Mouse (Mus musculus) ovary, postnatal 14 days (tissue): ENCODE results near the gene Tarm1.

ENCODE experiments used
- DNase-seq: peaks from one replicate; pipeline ENCODE4 v3.0.0; 2022; ENCODE audit warnings: low spot score

The Tarm1 gene

DNA sequence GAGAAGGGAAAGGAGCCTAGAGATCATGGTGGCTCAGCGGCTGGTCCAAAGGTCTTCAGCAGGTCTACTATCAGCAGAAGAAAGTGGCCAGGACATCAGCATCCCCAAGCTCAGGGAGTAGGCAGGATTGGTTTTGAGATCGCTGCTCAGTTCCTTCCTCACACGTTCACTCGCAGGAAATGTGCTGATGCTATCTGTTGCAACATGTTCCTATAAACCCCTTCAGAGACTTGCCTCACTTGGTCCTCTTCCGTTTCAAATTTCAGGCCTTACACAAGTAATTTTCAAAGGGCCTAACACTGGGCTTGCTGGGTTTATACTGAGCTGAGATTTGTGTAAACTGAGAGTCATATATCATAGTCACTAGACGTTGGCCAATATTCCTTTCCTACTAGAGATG is at the start of gene Tarm1:
Tarm1 (minus strand) TSS at position 186 of the 400 bp plus-strand sequence.
- DNase-seq: no peak

DNA sequence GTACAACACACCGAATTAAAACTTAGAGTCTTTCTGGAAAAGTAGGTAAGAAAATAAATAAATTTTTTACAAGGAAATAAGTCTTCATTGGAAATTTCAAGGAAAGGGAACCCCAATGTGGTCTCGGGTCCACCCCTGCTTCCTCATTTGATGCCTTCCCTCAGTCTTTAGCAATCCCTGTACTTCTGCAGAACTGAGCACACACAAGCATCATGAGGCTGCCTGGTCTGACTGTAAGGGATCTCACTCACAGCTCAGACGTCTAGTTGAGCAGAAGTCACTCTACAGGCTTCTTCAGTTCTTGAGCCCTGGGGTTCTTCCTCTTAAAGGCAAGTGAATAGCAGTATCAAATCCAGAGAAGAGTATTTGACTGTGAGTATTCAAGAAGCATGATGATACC is 3.5 kb upstream of the Tarm1 start:
- no peak for DNase-seq

DNA sequence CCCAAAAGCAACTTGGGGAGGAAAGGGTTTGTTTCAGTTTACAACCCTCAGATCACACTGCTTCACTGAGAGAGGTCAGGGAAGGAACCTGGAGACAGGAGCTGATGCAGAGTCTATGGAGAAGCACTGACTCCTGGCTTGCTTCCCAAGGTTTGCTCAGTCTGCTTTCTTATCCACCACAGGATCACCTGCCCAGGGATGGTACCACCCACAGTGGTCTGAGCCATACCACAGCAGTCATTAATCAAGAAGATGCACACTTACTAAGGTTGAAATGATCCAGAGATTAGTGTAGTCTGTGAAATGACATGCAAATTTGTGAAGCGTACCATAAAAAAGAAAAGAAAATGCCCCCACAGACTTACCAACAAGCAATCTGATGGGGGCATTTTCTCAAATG is 2.0 kb downstream of the Tarm1 start:
- no peak for DNase-seq

DNA sequence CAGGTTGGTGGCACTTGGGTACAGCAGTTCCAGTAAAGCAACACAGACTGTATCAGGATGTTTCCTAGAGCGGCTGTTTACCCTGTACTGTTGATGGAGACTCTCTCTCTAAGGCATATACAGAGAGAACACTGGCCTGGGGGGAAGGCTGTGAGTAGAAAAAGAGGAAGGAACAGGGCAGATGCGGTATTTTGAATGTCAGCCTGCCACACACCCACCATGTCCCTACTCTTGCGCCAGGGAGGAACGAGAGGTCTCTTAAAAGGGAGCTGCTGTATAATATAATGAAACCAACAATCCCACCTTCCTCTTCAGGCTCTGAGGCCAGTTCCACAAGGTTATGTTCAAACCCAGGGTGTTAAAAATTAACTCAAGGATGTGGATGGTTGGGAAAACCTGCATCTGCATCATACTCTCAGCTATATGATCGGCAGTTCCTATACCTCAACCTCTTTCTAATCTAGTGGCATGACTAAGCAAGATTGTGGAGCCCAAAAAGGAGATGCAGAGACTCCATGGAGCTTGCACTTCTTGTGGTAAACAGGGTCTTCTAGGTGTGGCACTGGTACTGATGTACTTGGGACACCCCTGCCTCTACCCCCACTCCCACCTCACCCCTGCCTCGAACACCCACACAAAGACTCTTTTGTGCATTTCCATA is 20.3 kb downstream of the Tarm1 start:
- no peak for DNase-seq

DNA sequence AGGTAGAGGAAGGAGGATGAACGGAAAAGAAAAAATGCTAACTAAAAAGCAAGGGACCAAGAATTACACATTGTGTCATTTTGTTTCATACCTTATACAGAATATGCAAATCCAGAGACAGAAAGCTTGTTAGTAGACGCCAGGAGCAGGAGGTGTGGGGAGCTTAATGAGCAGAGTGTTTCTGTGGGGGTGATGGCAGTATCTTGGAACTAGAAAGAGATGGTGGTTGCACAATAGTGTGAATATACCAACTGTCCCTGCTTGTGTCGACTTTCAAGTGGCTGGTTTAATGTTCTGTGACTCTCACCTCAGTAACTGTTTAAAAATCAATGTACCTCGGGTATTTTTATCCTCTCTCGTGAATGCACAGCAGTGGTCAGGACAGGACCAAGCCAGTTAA is 25.7 kb downstream of the Tarm1 start:
- DNase-seq: no peak

DNA sequence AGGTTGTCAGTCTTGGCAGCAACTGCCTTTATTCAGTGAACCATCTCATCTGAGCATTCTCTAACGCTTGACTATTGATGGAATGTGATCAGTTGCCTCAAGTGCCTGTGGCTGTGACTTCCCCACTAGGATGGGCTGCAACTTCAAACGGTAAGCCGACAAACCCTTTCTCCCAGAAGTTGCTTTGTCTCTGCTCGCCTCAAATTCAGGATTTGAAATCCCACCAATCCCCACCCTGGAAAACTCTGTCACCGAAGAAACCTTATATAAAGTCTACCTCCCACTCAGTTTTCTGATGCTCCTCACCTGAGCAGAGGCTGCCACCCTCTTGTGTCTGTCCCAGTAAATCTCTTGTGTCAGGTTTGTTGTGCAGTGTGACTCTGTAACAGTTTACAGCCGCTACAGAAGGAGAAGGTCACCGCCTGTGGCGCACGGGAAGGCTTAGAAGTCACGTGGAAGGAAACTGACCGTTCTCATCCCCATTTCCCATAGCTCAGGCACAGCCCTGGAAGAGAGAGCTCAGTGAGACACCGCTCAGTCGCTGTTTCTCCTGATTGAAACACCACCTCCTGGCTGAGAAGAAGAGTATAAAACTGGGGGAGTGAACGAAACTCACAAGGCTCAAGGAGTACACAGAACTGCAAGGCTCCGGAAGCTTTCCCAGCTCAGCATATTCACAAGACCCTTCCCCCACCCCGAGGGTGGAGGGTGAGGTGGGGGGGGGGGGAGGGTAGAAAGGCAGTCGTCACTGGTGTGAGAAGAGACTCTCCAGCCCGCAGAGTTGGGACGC is 27.9 kb downstream of the Tarm1 start:
- DNase-seq: no peak

DNA sequence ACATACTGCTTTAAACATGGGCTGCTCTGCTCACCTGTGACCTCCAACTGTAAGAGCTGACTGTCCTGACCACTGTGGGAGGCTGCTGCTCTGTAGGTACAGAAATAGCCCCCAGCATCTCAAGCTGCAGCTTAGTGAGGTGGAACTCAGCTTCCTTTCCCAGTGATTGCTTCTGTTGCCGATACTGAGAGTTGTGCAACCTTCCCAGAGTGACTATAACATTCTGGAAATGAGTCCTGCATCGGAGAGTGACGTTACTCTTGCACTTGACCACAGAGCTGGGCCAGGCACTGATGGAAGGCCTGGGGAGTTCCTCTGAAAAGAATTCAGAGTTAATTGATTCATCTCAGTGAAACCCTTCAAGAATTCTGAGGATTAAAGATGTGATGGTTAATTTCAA is 29.6 kb downstream of the Tarm1 start:
- DNase-seq: no peak

DNA sequence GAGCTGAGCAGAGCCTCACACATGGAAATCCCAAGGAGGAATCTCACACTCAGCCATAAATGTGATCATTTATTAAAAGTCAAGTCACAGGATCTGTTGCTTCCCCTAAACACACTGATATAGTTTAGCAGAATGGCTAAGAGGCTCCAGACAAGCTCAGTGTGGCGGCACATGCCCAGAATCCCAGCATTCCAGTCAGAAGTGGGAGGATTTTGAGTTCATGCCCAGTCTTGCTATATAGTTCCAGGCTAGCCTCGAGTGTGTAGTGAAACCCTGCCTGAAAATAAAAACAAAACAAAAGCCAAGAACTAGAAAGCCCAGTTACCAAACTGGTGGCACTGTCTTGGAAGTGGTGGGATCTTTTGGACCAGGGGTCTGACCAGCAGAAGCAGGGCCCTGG is 33.8 kb downstream of the Tarm1 start:
- DNase-seq: no peak

DNA sequence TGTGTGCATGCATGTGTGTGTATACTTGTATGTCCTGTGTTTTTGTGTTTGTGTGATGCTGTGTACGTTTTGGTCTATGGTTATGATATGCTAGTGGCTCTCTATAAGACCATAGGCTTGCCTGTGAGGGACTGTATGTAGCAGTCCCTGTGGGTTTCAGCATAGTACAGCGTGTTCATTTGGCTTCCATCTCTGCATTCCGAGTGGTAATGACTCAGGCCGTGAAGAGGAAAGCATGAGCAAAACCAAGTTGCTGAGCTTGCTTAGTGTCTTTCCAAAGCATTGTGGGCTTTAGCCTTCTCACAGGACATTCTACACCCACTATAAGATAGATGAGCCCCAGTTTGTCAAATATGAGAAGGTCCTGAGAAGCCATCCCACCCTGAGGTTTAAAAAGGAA is 39.1 kb downstream of the Tarm1 start:
- DNase-seq: no peak

DNA sequence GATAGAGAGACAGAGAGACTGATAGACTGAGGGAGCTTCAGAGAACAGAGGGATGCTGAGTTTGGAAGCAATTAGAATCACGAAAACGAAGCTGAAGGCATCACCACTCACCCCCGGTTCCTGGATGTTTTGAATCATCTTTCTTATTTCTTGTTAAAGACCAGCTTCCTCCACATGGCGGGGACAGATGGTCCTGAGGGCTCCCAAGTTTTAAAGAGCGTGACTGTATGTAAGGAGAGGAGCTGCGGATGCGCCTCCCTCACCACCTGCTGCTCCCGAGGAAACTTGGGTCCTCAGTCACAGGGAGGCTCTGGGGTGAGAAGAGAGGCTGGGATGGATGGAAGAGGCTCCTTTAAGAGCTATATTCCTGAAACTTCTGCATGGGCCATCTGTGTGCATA is 42.2 kb downstream of the Tarm1 start:
- DNase-seq: no peak

DNA sequence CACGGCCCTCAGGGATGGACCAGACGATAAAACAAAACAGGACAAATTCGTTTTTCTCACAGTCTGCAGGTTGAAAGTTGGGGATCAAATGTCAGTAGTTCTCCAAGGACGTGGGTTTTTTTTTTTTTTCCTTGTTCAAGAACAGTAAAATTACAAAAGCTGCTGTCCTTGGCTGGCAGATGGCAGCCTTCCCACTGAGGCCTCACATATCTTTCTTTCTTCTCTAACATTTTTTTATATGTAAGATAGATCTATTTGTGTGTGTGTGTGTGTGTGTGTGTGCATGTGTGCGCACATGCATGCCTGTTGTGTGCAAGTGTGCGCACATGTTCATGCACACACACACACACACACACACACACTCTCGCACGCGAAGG is 44.6 kb downstream of the Tarm1 start:
- DNase-seq: no peak

DNA sequence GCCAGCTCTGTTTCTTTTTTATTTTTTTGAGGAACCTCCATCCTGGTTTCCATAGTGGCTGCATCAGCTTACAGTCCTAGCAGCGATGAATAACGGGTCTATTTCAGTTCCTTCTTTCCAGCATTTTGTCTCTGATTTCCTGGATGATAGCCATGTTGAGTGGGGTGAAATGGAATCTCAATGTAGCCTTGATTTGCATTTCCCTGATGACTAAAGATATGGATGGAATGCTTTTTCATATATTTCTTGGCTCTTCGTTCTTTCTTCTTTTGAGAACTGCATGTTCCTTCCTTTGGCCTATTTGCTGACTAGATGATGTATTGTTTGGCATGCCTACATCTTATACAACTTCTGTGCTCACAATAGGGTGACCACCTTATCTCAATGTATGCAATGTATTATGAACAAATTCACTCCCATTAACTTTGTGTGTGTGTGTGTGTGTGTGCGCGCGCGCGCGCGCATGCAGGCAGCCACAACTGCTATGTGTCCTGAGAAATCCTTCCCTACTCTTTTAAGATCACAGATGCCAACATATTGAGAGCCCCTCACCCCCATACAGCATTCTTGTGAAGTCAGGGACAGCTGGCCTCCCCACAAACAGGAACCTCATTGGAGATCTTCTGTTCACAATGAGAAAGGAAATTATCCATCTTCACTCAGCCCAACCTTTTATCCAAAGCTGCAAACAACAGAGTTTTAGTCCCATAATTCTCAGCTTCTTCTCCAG is 45.1 kb downstream of the Tarm1 start:
- DNase-seq: no peak

DNA sequence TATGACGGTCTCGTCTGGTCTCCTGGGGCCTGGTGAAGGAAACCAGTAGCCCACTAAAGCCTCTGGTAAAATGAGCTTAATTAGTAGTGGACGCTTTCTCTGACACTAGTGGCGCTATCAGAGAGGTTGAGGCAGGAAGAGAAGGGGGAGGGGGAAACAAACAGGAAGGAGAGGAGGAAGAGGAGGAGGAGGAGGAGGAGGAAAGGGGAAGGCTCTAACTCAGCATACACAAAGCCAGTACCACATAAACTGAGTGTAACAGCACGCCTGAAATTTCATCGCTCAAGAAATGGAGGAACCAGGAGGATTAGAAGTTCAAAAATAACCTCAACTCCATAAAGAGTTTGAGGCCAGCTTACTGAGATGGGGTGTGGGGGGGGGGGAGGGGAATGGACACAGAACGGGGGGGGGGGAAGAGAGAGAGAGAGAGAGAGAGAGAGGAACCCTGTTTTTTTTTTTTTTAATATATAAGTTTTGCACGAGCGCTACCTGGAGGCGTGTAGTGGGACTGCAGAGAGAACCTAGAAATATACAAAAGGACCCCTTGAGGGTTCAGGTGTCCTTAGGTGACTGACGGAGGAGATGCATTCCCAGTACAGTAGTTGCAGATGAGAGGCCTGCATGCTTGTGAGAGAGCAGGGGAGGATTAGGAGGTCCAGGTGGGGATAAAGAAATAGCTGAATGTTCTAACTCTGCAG is 48.8 kb downstream of the Tarm1 start:
- no peak for DNase-seq

DNA sequence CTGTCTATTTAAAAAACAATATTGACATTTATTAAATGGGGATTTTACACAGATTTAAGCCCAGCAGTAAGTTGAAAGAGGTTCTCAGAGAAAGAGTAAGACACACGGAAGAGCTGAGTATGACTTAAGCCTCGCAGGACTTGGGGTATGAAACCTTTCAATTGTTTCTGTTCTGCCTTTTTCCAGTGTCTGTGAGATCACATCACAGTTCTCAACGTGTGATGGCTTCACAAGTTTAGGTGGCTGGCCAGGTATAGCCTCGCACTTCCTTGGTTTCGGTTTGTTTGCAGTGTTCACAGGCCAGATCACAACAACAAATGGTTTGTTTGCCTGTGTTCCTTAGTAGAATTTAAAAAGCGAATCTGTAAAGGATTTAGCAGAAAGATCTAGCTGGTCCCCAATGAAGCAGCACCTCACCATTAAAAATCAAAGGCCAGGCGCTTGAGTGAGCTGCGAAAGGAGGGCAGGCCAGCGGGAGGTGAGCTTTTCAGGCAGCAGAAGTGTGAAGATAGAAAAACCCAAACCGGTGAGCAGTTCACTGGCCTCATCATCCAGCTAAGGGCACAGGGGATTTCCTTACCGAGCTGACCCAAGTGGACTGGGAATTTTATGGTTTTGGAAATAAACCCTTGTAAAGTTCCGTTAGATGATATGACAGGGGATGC is 49.5 kb downstream of the Tarm1 start:
- no peak for DNase-seq

DNA sequence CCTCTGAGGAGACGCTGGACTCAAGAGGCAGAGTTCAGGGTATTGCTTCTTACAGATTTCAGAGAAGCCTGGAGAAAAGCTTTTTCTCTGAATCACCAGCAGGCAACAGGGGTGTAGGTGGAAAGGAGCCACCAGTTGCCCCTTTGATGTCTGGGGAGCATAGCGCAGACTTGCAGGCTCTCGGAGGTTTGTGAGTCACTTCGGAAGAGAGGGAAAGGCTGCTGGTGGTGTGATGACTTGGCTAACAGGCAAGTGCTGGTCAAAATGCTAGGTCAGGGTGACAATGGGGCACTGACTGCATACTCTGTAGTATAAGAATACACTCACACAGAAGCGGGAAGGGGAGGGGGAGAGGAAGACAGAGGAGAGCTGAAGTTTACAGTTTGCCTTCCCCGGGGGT is 51.3 kb downstream of the Tarm1 start:
- no peak for DNase-seq

DNA sequence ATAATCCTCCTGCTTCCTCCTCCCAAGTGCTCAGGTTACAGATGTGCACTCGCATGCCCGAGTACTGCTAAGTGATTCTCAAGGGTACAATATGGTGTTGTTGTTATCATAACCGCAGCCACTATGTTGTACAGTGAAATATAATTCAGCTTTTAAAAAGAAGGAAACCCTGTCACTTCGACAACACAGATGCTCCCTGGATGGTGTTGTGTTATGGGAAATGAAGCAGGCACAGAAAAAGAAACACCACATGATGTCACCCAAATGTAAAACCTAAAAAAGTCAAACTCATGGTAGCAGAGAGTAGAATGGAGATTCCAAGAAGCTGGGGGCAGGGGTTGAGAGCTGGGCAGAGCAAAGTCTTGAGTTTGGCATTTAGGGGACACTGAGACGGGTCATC is 51.8 kb downstream of the Tarm1 start:
- no peak for DNase-seq

DNA sequence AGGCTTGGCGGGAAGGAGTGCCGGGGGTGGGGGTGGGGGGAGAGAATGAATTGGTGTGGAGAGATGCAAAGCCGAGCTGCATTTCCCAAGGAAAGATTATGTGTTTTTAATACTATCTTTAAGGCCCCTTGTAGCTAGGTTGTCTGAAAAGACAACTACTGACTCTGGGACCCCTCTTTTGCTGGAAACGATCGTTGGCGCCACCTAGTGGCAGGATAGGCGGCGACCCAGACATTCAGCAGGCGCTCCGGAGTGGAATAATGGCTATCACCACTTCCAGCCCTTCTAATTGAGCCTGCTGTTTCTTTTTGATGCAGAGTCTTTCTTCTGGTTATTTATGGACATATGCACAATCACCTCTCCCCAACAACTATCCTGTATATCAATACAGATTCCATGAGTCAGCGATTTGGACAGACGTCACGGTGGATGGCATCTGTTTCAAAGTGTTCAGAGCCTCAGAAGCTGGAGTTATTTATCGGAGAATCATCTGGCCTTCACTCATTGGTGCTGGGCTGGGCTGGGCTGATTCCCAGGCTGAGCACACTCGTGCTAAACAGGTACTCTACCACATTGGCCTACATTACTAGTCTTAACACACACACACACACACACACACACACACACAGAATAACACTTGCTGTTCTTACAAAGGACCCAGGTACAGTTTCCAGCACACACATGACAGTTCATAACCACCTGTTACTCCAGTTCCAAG is 53.5 kb downstream of the Tarm1 start:
- DNase-seq: peak; percentile 73

DNA sequence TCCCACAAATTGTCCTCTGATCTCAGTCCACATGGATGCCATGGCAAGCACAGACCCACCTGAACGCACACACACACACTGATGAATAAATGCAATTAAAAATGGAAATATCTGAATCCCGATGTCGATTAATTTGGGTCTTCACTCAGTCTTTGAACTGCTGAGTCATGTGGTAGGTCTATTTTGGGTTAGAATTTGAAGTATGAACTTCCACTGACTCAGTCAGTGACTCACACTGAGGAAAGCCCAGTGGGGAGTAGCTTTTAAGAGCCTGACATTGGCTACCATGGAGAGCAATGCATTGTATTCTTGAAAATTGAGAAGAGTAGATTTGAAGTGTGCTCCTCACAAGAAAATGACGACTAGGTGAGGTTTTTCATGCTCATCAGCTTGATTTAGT is 55.4 kb downstream of the Tarm1 start:
- no peak for DNase-seq

DNA sequence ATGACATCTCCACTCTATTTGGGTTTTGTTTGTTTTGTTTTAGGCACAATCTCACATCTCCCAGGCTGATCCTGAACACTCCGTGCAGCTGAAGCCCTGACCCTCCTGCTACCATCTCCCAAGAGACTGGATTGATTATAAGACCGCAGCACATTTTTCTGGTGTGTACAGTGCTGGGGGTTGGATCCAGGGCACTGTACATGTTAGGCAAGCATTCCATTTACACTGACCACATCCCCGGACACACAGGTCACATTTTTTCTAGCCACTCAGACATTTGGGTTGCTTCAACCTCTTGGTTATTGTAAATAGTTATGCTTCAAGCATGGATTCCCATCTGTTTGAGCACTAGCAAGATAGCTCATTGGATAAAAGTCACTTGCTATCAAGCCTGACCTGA is 55.8 kb downstream of the Tarm1 start:
- no peak for DNase-seq

DNA sequence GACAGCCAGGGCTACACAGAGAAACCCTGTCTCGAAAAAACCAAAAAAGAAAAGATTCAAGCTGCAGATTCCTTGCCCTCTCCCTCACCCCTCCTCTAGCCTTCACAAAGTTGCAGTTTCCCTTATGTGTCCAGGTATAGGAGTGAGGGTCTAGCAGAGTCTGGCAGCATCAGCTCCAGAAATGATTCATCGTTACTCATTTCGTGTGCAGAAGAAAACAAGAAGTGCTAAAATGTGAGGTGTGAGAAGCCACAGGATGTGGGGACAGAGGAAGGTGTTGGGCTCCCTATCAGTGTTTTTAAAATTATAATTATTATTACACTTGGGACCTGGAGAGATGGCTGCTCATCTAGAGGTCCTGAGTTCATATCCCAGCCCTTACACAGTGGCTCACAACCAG is 57.7 kb downstream of the Tarm1 start:
- DNase-seq: no peak

DNA sequence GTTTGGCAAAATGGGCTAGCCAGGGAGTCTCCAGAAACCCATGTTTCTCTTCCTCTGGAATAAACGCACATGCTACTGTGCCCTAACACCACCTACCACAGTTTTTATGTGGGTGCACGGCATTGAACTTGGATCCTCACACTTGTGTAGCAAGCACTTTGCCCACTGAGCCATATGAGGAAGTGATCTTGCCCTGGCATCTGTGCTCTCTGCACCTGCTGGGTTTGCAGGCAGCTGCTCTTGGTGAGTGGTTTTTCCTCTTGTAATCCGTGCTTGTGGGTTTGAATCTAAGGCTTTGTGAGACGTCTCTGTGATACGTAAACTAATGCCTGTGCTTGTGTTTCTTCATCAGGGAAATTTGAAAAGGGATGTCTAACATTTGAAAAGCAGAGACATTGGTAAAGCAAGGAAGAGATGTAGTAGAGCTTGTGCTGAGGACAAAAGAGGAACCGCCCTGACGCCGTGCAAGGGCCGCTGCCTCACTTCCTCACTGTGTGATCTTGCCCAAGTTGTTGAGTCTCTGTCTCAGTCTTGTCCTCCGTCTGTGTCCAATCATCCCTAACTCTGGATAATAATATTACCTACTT is 59.9 kb downstream of the Tarm1 start:
- no peak for DNase-seq
